Mouse (Mus musculus) monocyte, adult 5-6 weeks (primary cell): ENCODE results near the gene Csta1. TPM values are rescaled to one million over a fixed set of nuclear protein-coding genes. Genes with fewer than 3 reads are reported as not detected.
"Not testable (repeated sequence)": the region's sequence is repeated elsewhere in the genome, so short reads cannot be mapped to it uniquely, and the experiment has no call there.

Source experiments
- ATAC-seq: fragments of 153-309, 156-312 bp; replicated peaks from 2 replicates; pipeline ENCODE4 v1.8.0; 2017; ENCODE audit warnings: mild to moderate bottlenecking; ENCODE audit not compliant: low TSS enrichment, insufficient number of reproducible peaks, severe bottlenecking, poor library complexity, low FRiP score
- total RNA-seq: library from RNA; stranded (forward); fragments of 200-1000, 200-491, 200-594 nt; gene quantifications from 3 replicates; pipeline ENCODE4 v1.2.3, GENCODE M21; 2017

Csta1 gene
- total RNA-seq: not detected in 3 replicates

- no peak for ATAC-seq
Observed at GRCm38 (mm10) chr16:36131141-36131540, at the start of gene Csta1. Csta1 (minus strand) TSS chr16:36131241.

GRCm38 (mm10) chr16:36179910-36180309 is 48.9 kb upstream of the Csta1 start:
- ATAC-seq: no peak

- ATAC-seq: no peak
Observed at GRCm38 (mm10) chr16:36176108-36176507, 45.1 kb upstream of the Csta1 start.

GRCm38 (mm10) chr16:36167841-36168240 is 36.8 kb upstream of the Csta1 start:
- ATAC-seq: not testable (repeated sequence)

GRCm38 (mm10) chr16:36156402-36156975 is 25.4 kb upstream of the Csta1 start, which contains the start of gene Stfa2l1:
Stfa2l1 (plus strand) TSS chr16:36156811.
- ATAC-seq: no peak

- no peak for ATAC-seq
Observed at GRCm38 (mm10) chr16:36138201-36138600, 7.2 kb upstream of the Csta1 start.

- ATAC-seq: no peak
Observed at GRCm38 (mm10) chr16:36128092-36128491, 2.9 kb downstream of the Csta1 start.

GRCm38 (mm10) chr16:36115751-36116150 is 15.3 kb downstream of the Csta1 start:
- ATAC-seq: not testable (repeated sequence)

GRCm38 (mm10) chr16:36111486-36111885 is 19.6 kb downstream of the Csta1 start:
- not testable (repeated sequence) for ATAC-seq

GRCm38 (mm10) chr16:36102211-36102610 is 28.8 kb downstream of the Csta1 start:
- no peak for ATAC-seq

- ATAC-seq: no peak
Observed at GRCm38 (mm10) chr16:36101526-36101925, 29.5 kb downstream of the Csta1 start.

GRCm38 (mm10) chr16:36097813-36098499 is 33.1 kb downstream of the Csta1 start:
- ATAC-seq: not testable (repeated sequence)

GRCm38 (mm10) chr16:36094079-36094478 is 37.0 kb downstream of the Csta1 start:
- no peak for ATAC-seq

GRCm38 (mm10) chr16:36090785-36091509 is 40.1 kb downstream of the Csta1 start:
- ATAC-seq: no peak

- ATAC-seq: no peak
Observed at GRCm38 (mm10) chr16:36089850-36090616, 41.0 kb downstream of the Csta1 start.

GRCm38 (mm10) chr16:36089065-36089464 is 42.0 kb downstream of the Csta1 start:
- no peak for ATAC-seq

GRCm38 (mm10) chr16:36087846-36088245 is 43.2 kb downstream of the Csta1 start:
- ATAC-seq: no peak

- ATAC-seq: no peak
Observed at GRCm38 (mm10) chr16:36079916-36080315, 51.1 kb downstream of the Csta1 start.

GRCm38 (mm10) chr16:36074772-36075171 is 56.3 kb downstream of the Csta1 start:
- no peak for ATAC-seq
